Mouse (Mus musculus): ENCODE data around the gene Riok2. TPM values are rescaled to one million over a fixed set of nuclear protein-coding genes. Genes with fewer than 3 reads are reported as not detected.
A peak's percentile ranks its signal among the peaks of the same experiment; 100 is the strongest.

Gene Riok2
- polyA plus RNA-seq, 2 experiments, result 24.5 to 33.7 TPM

DNA sequence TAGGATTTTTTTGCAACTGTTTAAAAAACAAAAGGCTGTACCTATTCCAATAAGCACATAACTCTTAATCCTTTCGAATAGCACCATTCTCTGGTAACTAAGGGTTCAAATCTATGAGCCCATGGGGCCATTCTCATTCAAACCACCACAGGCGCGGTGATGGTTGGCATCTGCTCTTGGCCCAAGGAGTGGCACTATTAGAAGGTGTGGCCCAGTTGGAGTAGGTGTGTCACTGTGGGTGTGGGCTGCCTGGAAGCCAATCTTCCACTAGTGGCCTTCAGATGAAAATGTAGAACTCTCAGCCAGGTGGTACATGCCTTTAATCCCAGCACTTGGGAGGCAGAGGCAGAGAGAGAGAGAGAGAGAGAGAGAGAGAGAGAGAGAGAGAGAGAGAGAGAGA, 40.1 kb downstream of the Riok2 start:
- H3K9ac ChIP-seq (ENCODE audit: low read depth, low read length, severe bottlenecking), result no peak overlapping the region
- WGBS, result 93% methylated on average over 3 of the region's 3 CpGs
- H3K4me1 ChIP-seq (ENCODE audit: control insufficient read depth, insufficient read depth, low read length), result peaks cover 6% of the 10 kb centered on the region
- no peak for TF ChIP-seq POLR2A (IDR thresholded peaks at IDR 0.05; ENCODE audit: borderline replicate concordance, extremely low read depth, insufficient read depth, insufficient read length)
- no peaks in the 10 kb centered on the region for H3K9me3 ChIP-seq (ENCODE audit: control insufficient read depth, low read length)
- no peaks in the 10 kb centered on the region for H3K27me3 ChIP-seq (ENCODE audit: control insufficient read depth, insufficient read depth, low read length)
- no peaks in the 10 kb centered on the region for H3K36me3 ChIP-seq (ENCODE audit: control insufficient read depth, insufficient read depth, low read length)
- H3K27ac ChIP-seq (replicated peaks; ENCODE audit: low read depth, low read length), result no peak overlapping the region
- ATAC-seq (ENCODE audit: low FRiP score, low read depth) (no peak), DNase-seq (ENCODE audit: low spot score) (no peak)
- H3K4me2 ChIP-seq (replicated peaks; ENCODE audit: low read depth, low read length, severe bottlenecking), result no peak overlapping the region
- no peak overlapping the region for H3K4me3 ChIP-seq (replicated peaks; ENCODE audit: low read length)

- no peak for TF ChIP-seq POLR2A (IDR thresholded peaks at IDR 0.05; ENCODE audit: borderline replicate concordance, extremely low read depth, insufficient read depth, insufficient read length)
- 42% methylated on average over 4 of the region's 4 CpGs for WGBS
- H3K9me3 ChIP-seq (ENCODE audit: control insufficient read depth, low read length), result no peaks in the 10 kb centered on the region
- ATAC-seq (ENCODE audit: low FRiP score, low read depth) (no peak), DNase-seq (ENCODE audit: low spot score) (no peak)
- no peaks in the 10 kb centered on the region for H3K4me1 ChIP-seq (ENCODE audit: control insufficient read depth, insufficient read depth, low read length)
- H3K4me3 ChIP-seq (replicated peaks; ENCODE audit: low read length), result no peak overlapping the region
- no peaks in the 10 kb centered on the region for H3K36me3 ChIP-seq (ENCODE audit: control insufficient read depth, insufficient read depth, low read length)
- no peak overlapping the region for H3K4me2 ChIP-seq (replicated peaks; ENCODE audit: low read depth, low read length, severe bottlenecking)
- H3K9ac ChIP-seq (ENCODE audit: low read depth, low read length, severe bottlenecking), result no peak overlapping the region
- H3K27me3 ChIP-seq (ENCODE audit: control insufficient read depth, insufficient read depth, low read length), result no peaks in the 10 kb centered on the region
- H3K27ac ChIP-seq (replicated peaks; ENCODE audit: low read depth, low read length), result no peak overlapping the region
These were observed 50.6 kb downstream of the Riok2 start for GRCm38 (mm10) chr17:17424609-17425307.

DNA sequence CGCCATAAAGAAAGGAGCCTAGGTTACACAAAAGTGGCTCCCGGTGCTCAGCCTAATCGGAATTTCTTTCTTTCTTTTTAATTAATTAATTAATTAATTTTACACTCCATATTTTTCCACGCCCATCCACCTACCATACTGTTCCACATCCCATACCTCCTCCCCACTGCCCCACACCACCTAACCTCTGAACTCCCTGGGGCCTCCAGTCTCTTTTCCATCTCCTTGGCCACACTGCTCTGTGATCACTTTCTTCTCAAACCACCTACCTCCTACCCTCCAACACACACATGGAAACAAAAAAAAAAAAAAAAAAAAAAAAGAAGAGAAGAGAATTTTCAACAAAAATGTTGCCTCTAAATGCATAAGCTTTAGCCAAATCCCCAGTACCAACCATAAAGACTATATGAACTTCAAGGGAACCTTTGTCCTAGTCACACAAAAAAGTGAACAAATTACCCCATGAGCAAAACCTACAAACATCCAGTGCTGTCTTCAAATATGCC, 51.3 kb downstream of the Riok2 start:
- no peak overlapping the region for H3K27ac ChIP-seq (replicated peaks; ENCODE audit: low read depth, low read length)
- no peak for DNase-seq (ENCODE audit: low spot score)
- WGBS, result 72% methylated on average over 4 of the region's 4 CpGs
- no peaks in the 10 kb centered on the region for H3K27me3 ChIP-seq (ENCODE audit: control insufficient read depth, insufficient read depth, low read length)
- ATAC-seq (ENCODE audit: low FRiP score, low read depth), result no peak
- H3K4me1 ChIP-seq (ENCODE audit: control insufficient read depth, insufficient read depth, low read length), result no peaks in the 10 kb centered on the region
- H3K4me3 ChIP-seq (replicated peaks; ENCODE audit: low read length), result no peak overlapping the region
- TF ChIP-seq POLR2A (IDR thresholded peaks at IDR 0.05; ENCODE audit: borderline replicate concordance, extremely low read depth, insufficient read depth, insufficient read length), result no peak
- no peak overlapping the region for H3K9ac ChIP-seq (ENCODE audit: low read depth, low read length, severe bottlenecking)
- H3K4me2 ChIP-seq (replicated peaks; ENCODE audit: low read depth, low read length, severe bottlenecking), result no peak overlapping the region
- H3K9me3 ChIP-seq (ENCODE audit: control insufficient read depth, low read length), result no peaks in the 10 kb centered on the region
- no peaks in the 10 kb centered on the region for H3K36me3 ChIP-seq (ENCODE audit: control insufficient read depth, insufficient read depth, low read length)

DNA sequence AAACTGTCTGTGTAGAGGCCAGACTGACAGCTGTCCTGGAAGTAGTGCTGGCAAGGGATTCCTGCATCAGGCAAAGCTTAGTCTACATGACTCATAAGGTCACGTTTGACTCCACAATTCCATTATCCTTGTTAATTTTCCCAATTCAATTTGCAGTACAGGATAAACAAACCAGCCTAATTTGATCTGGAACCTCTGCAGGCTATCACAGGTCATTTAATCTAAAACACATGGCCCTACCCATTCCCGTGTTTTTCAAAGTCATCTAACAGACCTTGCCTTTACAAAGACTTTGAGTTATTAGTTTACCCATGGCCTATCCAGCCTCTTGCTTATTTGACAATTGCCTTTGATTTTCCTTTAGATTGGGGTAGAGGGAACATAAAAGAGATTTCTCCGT, 51.8 kb downstream of the Riok2 start:
- ATAC-seq (ENCODE audit: low FRiP score, low read depth) (no peak), DNase-seq (ENCODE audit: low spot score) (no peak)
- H3K27ac ChIP-seq (replicated peaks; ENCODE audit: low read depth, low read length), result no peak overlapping the region
- 20% methylated on average over 3 of the region's 3 CpGs for WGBS
- H3K4me2 ChIP-seq (replicated peaks; ENCODE audit: low read depth, low read length, severe bottlenecking), result no peak overlapping the region
- no peak overlapping the region for H3K4me3 ChIP-seq (replicated peaks; ENCODE audit: low read length)
- H3K9ac ChIP-seq (ENCODE audit: low read depth, low read length, severe bottlenecking), result no peak overlapping the region
- no peaks in the 10 kb centered on the region for H3K27me3 ChIP-seq (ENCODE audit: control insufficient read depth, insufficient read depth, low read length)
- no peaks in the 10 kb centered on the region for H3K36me3 ChIP-seq (ENCODE audit: control insufficient read depth, insufficient read depth, low read length)
- no peak for TF ChIP-seq POLR2A (IDR thresholded peaks at IDR 0.05; ENCODE audit: borderline replicate concordance, extremely low read depth, insufficient read depth, insufficient read length)
- H3K9me3 ChIP-seq (ENCODE audit: control insufficient read depth, low read length), result no peaks in the 10 kb centered on the region
- H3K4me1 ChIP-seq (ENCODE audit: control insufficient read depth, insufficient read depth, low read length), result no peaks in the 10 kb centered on the region

DNA sequence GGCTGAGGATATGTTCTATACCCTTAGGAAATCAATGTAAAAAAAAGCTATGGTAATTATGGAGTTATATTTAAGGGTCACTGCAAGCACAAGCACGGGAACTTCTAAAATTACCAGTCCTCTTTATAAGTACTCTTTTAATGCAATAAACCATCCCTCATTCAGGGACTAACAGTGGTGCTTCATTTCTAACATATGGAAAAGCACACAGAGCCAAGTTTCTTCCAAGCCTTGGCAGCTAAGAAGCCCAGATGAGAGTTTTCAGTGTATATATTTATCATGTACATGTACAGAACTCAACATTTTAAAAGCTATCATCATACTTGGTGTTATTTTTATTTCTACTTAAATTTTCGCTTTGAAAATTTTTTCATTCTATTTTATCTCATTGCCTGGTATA, 54.8 kb downstream of the Riok2 start:
- no peaks in the 10 kb centered on the region for H3K27me3 ChIP-seq (ENCODE audit: control insufficient read depth, insufficient read depth, low read length)
- H3K9ac ChIP-seq (ENCODE audit: low read depth, low read length, severe bottlenecking), result no peak overlapping the region
- H3K9me3 ChIP-seq (ENCODE audit: control insufficient read depth, low read length), result no peaks in the 10 kb centered on the region
- H3K4me1 ChIP-seq (ENCODE audit: control insufficient read depth, insufficient read depth, low read length), result no peaks in the 10 kb centered on the region
- no peak overlapping the region for H3K27ac ChIP-seq (replicated peaks; ENCODE audit: low read depth, low read length)
- WGBS, result 55% methylated on average over 2 of the region's 2 CpGs
- peak; percentile 50 for DNase-seq (ENCODE audit: low spot score)
- no peak overlapping the region for H3K4me2 ChIP-seq (replicated peaks; ENCODE audit: low read depth, low read length, severe bottlenecking)
- no peak overlapping the region for H3K4me3 ChIP-seq (replicated peaks; ENCODE audit: low read length)
- ATAC-seq (ENCODE audit: low FRiP score, low read depth), result no peak
- H3K36me3 ChIP-seq (ENCODE audit: control insufficient read depth, insufficient read depth, low read length), result no peaks in the 10 kb centered on the region
- no peak for TF ChIP-seq POLR2A (IDR thresholded peaks at IDR 0.05; ENCODE audit: borderline replicate concordance, extremely low read depth, insufficient read depth, insufficient read length)
